Mouse (Mus musculus): Measurements from ENCODE around the gene Rab5c. TPM values are rescaled to one million over a fixed set of nuclear protein-coding genes. Genes with fewer than 3 reads are reported as not detected.

The Rab5c gene
- 10 to 100 TPM; 40.4 to 43.1 TPM for total RNA-seq (2021)
- long read RNA-seq, experiment 1, partial matches to known transcripts: 1 of 17 reads
- long read RNA-seq, experiment 1, other reads (novel, unspliced or antisense): 13 of 17 reads
- long read RNA-seq, experiment 2, partial matches to known transcripts: 0 of 7 reads
- long read RNA-seq, experiment 2, other reads (novel, unspliced or antisense): 3 of 7 reads

DNA sequence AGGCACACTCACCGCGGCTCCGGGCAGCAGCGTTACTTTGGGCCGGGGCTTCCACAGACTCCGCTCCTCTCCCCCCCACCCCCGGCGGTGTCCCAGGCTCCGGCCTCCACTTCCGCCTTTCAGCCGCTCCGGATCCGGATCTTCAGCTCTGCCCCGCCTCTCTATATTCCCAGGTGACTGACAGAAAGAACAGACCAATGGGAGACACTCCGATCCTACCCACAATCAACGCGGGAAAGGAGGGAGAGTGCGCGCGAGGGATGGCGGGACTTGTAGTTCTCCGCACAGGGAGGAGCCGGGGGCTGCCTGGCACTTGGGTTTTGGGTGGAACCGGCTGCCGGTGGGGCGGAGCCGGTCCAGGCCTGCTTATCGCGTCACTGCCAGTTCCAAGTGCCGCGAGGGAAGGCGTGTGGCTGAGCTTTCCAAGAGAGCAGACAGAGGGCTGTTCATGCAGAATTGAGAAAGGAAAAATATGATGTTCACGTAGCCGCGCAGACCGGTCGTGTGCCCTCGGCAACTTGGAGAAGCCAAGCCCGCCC is at the start of gene Rab5c:
TSS of gene Rab5c (minus strand) at position 150 of the 539 bp plus-strand sequence.
- DNase-seq: peak; percentile 99

DNA sequence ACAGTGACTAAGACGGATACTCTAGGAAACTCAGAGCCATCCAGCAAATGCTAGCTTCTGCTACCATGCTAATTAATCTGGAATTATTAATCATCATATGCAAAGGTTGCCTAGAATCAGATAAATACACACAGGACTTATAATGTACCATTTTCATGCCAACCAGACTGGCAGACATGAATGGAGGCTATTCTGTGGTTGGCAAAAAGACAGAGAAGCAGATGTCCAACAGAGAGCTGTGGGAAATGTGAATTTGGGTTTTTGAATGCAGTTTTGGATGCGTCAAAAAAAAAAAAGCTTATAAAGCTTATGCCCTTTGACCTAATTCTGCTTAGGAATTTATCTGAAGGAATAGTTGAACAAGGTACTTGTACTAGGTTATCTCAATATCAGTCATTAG is 47.8 kb upstream of the Rab5c start:
- no peak for DNase-seq

DNA sequence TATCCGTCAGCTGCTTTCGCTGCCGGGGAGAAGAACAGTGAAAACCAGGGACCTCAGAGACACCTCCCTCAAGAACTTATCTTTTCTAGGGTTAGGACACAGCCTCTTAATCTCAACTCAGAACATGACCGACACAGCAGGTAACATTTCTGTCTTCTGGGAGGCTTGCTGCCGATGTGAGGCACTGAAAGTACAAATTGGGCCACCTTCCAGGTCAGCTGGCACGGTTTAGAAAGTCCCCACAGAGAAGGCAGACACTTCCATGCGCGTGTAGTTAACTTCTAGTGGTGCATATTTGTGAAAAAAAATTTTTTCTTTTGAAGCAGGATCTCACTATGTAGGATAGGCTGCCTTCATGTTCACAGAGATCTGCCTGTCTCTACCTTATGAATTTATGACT is 46.3 kb upstream of the Rab5c start:
- DNase-seq: no peak

DNA sequence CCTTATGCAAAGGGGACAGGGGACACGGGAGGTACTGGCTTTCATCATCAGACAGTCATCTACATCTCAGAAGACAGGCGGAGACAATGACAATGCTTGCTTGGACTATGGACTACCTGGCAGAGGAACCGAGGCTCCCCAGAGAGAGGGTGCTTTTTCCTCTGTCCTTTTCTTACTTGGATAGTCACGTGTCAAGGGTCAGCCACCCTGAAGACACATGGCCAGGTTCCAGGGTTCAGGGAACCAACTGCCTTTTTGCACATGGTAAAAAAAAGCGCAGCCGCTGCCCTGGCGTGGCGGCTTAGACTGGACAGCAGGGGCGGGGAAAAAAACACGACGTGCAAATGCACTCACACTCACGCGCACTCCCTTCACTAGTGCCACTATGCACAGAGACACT is 44.6 kb upstream of the Rab5c start:
- no peak for DNase-seq

DNA sequence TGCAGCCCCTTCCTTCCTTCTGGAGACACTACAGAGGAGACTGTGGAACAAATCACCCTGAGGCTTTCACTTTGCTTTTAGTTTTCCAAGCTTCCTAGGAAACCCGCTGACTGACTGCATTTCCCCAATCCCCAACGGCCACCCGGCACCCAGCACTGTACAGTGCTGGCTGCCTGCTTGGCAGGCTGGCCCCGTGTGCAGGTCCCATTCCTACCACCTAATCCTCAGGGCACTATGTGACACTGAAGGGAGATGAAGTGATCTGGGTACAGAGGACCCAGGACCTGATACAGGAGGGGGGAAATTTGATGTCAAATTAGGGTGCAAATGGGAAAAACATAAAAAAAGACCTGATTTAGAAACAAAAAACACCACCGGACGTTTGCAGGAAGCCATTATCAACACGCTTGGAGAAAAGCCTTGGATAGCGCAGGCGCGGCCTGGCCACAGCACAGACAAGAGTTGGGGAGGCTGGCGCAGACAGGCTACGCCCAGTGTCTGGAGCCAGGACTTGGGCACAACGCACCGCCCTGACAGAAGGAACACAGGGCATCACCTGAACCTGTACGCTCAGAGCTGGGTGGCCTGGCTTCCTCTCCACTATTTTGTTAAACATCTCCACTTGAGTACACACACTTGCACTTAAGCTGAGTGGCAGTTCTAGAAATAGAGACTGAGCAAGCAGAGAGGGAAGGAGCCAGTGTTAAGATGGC is 43.9 kb upstream of the Rab5c start:
- no peak for DNase-seq

DNA sequence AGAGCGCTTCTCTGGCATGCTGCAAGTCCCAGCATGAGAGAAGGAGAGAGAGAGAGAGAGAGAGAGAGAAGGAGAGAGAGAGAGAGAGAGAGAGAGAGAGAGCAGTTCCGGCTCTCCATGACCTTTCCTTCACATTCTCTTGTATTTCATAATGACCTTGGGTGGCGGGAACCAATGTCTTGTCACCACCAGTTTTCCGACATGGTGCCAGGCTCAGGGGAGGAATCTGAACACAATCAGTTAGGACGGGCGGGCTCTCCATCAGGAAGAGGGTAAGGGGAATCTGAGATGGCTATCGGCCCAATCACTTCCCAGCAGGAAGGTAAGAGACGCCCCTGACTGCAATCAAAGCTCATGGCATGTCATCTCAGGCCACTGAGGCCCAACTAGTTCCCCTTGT is 42.2 kb upstream of the Rab5c start:
- DNase-seq: no peak

DNA sequence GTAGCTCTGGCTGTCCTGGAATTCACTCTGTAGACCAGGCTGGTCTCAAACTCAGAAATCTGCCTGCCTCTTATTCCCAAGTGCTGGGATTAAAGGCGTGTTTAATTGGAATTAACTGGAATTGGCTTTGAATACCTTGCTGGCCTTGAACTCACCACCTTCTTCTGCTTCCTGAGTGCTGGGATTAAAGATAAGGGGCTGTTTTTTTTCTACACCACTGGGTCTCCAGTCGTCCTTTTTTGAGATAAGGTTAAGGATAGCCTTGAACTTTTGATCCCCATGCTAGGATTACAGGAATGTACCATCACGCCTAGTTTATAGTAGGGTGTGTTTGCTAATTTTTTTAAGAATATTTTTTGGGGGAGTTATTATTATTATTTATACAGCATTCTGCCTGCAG is 40.1 kb upstream of the Rab5c start:
- no peak for DNase-seq

DNA sequence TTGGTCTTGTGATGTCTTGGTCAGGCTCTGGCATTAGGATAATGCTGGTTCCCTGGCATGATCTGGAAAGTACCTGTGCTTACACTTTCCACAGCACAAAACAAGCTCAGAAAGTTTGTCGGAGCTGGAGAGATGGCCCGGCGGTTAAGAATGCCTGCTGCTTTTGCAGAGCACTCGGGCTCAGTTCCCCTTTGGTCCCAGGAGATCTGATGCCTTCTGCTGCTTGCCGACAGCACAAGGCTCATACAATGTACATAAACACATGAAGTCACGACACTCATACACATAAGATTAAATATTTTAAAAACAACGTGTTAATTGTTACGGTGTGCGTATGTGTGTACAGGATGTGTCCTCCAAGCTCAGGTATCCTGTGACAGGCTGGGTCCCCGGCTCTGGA is 37.9 kb upstream of the Rab5c start:
- DNase-seq: no peak

DNA sequence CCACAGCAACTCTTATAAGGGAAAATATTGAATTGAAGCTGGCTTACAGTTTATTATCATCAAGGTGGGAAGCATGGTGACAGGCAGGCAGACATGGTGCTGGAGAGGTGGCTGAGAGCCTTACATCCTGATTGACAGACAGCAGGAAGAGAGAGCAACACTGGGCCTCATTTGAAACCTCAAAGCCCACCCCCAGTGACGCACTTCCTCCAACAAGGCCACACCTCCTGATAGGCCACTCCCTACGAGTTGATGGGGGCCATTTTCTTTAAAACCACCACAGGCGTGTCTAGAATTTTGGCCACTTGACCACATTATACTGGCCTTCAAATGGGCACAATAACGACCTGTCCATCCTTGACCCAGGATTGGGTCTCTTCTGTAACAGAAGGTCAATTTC is 36.2 kb upstream of the Rab5c start:
- DNase-seq: no peak

DNA sequence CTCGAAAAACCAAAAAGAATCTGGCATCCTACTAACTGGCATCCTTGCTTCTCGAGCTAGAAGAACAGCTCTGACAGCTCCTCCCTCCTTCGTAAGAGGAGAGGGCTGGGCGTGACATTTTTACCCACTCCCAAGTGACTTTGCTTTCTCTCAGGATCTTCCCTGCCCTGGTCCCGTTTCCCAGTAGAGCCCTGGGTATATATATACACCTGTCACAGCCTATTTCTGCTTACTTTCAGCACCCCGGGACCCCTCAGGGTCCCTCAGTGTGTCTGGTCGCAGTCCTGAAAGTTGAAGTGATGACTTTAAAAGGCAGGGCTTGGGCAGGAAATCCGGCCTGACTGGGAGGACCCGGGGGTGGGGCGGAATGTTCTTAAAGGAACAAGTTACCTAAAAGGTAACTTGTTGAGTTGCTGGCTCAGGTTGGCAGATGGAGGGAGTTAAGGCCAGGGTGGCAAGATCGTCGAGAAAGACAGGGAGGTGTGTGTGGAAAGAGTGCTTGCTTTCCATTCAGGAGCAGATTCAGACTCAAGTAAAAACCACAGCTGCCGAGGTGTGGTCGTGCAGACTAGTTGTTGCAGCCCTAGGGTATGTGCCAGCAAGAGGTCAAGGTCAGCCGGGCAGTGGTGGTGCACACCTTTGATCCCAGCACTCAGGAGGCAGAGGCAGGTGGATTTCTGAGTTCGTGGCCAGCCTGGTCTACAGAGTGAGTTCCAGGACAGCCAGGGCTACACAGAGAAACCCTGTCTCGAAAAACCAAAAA is 32.8 kb upstream of the Rab5c start, which contains the start of gene Ghdc:
TSS of gene Ghdc (minus strand) at position 312 of the 763 bp plus-strand sequence.
- DNase-seq: peak; percentile 82

DNA sequence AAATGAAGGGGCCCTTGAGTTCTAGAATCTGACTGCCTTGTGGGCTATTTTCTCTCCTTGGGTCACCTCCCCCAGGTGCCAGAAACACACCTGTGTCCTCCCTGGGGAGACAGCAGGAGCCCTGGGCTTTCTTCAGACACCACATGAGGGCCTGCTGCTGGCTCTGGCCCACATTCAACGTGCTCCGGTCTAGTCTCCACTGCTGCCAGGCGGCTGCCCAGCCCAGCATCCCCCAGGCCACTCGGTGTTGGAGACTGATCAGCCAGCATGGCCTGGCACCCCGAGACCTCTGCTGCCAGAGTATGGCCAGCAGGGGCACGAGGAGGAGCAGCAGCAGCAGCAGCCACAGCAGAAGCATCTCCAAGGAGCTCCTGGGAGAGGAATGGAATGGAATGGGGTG is 32.0 kb upstream of the Rab5c start:
- no peak for DNase-seq

DNA sequence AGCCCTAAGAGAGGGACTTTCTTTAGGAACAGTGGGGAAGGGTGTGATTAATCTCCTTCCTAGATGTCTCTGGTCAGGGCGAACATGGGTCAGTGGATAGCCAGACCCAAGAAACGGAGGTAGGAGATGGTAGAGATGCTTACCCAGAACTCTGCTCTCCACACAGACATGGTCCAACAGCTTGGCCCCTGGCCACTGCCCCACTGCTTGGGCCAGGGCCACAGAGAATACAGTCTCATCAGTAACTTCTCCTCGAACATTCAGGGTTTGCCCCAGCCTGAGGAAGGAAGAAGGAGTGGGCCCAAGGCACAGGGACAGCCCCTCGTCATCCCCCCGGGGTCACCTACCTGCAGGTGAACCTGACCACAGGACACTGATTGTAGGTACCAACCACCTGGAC is 29.9 kb upstream of the Rab5c start:
- no peak for DNase-seq

DNA sequence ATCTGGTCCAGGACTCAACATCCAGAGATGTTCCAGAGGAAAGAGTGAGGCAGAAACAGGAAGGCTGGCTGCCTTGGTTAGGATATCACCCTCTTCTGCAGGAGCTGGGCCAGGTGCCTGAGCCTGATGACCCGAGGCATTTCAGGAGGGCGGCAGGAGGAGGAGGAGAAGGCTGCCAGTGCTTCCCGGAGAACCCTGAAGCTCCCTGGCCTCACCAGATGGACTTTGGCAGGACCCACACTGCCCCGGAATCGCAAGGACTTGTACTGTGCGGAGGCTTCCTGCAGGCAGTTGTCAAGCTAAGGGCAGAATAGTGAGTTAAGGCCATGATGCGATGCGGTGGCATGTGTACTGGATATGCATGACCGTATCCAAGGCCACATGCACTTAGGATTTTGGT is 28.7 kb upstream of the Rab5c start:
- no peak for DNase-seq

DNA sequence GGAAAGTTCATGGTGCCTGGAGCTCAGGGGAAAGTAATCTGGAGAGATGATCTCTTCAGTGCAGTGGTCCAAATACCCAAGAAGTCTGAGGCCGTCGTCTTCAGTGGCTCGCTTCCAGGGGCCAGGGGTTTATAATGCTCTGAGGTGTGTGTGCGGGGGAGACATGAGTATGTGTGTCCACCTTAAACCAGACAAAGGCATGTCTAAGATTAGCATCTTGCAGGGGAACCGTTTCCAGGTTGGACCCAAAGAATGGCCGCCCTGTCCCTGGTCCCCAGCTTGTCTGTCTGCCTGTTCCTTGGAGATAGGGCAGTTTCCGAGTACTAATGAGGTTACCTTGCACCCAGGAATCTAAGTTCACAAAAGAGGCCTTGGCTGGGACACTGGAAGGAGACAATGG is 24.8 kb upstream of the Rab5c start, which contains the start of gene Hcrt:
TSS of gene Hcrt (minus strand) at position 101 of the 400 bp plus-strand sequence.
- no peak for DNase-seq

DNA sequence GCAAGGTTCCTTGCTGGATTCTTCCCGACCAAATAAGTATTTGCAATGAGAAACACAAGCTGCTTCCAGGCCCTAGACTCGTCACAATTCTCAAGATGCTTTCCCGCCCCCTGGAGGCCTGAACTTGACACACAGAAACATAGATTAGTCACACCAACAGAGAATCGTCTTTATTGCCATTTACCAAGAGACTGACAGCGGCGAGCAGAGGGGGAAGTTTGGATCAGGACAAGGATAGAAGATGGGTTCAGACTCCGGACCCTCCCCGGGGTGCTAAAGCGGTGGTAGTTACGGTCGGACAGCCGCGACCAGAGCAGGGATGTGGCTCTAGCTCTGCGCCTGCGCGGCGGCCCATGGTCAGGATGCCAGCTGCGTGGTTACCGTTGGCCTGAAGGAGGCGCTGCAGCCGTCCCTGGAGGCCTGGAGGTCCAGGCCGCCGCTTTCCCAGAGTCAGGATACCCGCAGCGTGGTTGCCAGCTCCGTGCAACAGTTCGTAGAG is 23.6 kb upstream of the Rab5c start:
- peak; percentile 82 for DNase-seq

DNA sequence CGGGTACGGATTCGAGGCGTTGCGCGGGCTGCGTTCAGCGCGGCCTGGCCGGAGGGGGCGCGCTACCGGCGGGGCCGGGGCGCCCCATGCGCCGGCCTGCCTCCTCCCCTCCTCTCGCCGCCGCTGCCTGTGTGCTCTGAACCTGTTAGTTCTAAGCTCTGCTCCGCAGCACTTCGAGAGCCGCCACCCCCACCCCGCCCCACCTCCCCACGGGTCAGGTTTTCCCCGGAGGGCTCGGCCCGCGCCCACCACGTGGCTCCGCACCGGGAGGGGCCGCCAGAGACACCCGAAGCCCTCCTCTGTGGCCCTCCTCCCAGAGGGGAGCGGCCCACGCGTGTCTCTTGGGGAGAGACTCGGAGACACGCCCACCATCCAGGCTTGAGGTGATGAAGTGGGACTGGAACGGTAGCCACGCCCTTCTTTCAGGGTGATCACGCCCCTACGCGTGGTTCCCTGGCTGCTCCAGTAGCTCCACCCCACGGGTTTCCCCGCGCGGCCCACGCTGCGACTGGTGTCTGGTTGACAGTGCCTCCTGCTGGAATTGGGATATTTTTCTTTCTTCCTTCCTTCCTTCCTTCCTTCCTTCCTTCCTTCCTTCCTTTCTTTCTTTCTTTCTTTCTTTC is 21.7 kb upstream of the Rab5c start, which contains the start of gene Kcnh4:
TSS of gene Kcnh4 (minus strand) at position 332 of the 623 bp plus-strand sequence.
- no peak for DNase-seq

DNA sequence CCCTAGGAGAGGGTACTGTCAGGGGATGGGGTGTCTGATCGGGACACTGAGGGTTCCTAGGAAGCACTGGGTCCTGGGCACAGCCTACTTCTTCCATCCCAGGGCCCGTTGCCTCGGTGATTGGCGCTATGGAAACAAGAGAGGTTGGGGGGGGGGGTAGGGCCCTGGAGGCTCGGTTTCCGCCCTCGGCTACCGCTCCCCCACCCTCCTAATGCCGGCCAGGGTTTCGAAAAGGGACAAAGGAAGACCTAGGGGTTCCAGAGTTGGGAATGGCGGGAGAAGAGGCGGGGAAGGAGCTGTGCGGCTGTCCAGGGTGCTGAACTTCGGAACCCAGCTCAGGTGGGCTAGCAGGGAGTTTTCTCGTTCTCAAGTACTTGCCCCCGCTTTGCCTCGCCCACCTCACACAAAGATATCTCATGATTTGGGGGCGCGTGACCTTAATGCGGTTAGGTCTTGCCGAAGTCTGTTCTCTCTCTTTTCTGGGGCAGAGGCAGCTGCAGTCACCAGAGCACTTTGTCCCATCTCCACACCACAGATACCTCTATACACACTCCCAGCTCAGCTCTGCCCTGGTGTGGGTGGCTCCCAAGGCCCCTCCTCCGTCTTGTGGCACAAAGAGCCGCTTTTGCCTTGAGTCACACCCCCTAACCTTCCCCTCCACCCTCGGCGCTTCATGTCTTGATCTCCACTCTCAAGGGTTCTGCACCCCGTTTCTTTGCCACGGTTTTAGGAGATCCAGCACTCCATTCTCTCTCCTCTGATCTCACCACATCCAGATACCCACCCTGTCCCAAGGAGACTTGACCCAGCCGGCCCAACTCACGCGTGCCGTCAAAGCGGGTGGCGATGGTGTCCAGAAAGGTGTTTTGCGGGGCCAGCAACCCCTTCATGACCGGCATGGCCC is 20.9 kb upstream of the Rab5c start:
- no peak for DNase-seq

DNA sequence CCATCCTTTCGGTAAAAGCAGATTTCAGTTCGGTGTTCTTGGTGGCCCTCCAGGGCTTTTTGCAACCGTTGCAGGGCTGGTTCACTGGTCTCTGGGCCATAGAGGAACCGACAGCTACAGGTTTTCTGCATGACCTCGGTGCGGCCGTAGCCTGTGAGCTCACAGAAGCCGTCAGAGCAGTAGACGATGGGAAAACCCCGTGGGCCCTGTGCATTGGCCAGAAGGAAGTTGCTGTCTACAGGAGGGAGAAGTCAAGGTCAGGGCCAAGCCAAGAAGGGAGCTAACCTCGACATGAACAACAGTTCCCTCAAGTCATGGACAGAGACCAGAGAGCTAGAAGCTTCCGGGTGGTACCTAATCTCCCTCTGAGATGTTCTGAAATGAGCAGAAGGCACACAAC is 19.6 kb upstream of the Rab5c start:
- DNase-seq: no peak

DNA sequence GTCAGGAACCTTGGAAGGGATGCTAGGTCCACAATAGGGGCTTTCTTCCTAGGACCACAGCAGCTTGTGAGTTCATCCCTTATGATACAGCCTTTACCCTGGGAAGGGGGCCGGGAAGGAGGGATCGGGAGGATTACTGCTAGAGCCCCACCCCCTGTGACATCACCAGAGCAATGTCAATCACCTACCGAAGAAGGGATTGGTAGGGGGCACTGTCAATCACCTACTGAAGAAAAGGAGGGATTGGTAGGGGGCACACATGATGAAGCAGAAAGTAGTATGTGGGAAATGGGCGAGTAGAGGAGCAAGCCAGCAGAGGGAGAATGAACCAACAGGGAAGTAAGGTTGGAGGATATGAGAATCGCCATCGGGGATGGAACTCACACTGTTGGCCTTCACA is 18.5 kb upstream of the Rab5c start:
- no peak for DNase-seq

DNA sequence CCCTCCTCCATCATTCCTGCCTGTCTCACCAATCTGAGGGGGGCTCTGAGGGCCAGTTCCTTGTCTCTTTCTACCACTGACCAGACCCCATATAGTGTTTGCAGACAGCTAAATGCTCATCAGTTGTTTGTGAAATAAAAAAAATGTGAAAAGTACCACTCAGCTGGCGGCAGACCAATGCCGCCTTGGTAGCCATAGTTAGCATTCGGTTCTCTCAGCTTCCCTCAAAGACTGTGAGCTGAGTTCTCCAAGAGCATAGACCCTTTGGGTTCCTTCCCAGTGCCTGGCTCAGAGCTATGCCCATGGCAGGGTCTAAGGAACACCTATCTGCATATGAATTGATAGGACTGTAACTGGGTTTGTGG is 16.7 kb upstream of the Rab5c start:
- no peak for DNase-seq

DNA sequence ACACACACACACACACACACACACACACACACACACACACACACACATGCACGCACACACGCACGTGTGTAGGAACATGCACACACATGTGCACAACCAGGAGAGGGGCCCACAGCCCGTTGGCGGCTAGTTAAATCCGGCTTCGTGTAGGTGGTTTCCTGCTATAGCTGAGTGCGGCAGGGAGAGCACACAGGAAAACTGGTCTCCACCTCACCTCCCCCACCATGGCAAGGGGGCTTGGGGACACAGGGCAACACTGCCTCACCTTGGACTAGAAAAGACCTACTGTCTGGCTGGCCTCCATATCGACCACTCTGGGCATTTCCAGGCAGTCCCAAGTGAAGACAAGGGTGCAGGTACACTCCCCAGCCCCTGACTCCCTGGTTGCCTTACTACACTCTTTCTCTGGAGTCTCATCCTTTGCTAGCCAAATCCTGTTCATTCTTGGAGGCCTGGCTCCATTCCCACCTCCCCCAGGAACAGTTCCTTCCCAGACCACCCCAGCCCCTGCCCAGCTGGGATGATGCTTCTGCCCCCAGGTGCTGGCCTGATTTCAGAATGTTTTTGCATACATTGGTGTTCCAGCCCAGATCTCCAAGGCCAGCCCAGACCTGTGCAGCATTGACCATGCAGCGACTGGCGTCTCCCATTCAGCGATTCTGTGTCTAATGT is 16.1 kb upstream of the Rab5c start:
- no peak for DNase-seq

All from gastrocnemius, postnatal 25 days (tissue).